Mouse (Mus musculus) small intestine, adult 10 weeks (tissue): ENCODE data around the gene Dcaf12l2. TPM values are rescaled to one million over a fixed set of nuclear protein-coding genes. Genes with fewer than 3 reads are reported as not detected.

Experiments
- polyA plus RNA-seq: library from polyadenylated mRNA; stranded (reverse); fragments of 350-450 nt; fragmentation: Illumina TruSeq; extraction: RNeasy Lipid Tissue Mini Kit (QIAGEN cat#74804); gene quantifications from one replicate; pipeline ENCODE4 v1.2.3, GENCODE M21; 2014; ENCODE audit warnings: low replicate concordance

Dcaf12l2 gene
- not detected for polyA plus RNA-seq

DNA sequence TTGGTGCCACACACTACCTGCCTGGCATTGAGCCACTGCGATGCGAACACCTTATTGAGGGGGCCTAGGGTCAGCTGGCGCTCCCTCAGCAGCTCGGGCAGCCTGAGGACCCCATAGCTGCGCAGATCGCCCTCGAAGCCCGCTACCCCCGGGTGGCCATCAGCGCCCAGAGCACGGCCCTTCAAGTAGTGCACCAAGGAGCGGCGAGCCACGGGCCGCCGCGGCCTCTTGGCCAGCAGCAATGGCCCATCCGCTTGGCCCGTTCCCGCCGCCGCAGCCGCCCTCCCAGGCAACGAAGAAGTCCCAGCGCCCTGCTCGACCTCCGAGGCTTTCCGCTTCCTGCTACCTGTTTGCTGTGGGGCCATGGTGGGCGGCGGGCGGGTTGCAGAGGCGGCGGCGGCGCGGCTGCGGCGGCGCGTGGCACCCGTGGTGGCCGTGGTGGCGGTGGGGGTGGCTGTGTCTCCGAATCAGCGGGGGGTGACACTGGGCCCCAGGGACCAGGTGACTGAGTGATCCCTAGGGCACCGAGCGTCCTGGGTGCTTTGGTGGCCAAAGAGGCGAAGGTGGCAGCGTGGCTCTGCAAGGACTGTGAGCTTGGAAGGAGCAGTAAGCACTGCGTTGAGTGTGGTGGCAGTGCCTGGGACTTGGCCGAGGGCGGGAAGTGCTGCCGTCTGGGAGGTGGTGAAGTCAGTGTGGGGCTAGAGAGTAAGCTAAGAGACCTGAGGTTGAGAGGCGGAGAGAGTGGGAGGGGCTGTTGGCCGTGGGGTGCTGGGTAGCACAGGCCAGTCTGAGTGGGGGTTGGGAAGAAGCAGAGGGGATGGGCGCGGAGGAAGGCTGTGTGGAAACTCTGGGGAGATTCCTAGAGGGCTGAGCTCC, at the start of gene Dcaf12l2:
TSS of gene Dcaf12l2 (minus strand) at position 697 of the 876 bp plus-strand sequence.

